Mouse (Mus musculus) CD4-positive, CD25-positive, alpha-beta regulatory T cell, adult 2 months (primary cell): Measurements from ENCODE around the gene Gse1.
A peak's percentile ranks its signal among the peaks of the same experiment; 100 is the strongest.
"Not testable (repeated sequence)": the region's sequence is repeated elsewhere in the genome, so short reads cannot be mapped to it uniquely, and the experiment has no call there.

Experiments
- DNase-seq: peaks from one replicate; pipeline ENCODE4 v3.0.0-alpha.2; 2012; ENCODE audit warnings: low read depth, low spot score

Gene Gse1

GRCm38 (mm10) chr8:120344166-120344565, 115.9 kb downstream of the Gse1 start:
- DNase-seq = no peak

- no peak for DNase-seq
Measured at GRCm38 (mm10) chr8:120344583-120344982, 116.3 kb downstream of the Gse1 start.

GRCm38 (mm10) chr8:120347734-120348341, 119.6 kb downstream of the Gse1 start:
- DNase-seq = no peak

DNA sequence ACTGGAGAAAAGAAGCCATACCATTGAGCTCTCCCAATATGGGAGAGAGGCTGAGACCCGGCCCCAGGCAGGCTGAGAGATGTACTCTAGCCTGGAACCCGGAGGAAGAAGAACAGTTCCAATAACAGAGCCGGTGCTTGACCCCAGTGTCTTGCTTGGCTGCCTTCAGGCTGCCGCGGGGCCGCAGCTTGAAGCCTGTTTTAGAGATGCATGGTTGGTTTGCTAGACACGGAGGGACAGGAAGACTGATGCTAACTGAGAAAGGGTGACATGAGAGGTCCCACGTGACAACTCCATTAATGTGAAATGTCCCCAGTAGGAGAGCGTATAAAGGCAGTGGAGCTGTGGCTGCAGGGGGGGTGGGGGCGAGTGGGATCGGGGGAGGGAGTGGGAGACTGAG, 120.7 kb downstream of the Gse1 start:
- DNase-seq = no peak

DNA sequence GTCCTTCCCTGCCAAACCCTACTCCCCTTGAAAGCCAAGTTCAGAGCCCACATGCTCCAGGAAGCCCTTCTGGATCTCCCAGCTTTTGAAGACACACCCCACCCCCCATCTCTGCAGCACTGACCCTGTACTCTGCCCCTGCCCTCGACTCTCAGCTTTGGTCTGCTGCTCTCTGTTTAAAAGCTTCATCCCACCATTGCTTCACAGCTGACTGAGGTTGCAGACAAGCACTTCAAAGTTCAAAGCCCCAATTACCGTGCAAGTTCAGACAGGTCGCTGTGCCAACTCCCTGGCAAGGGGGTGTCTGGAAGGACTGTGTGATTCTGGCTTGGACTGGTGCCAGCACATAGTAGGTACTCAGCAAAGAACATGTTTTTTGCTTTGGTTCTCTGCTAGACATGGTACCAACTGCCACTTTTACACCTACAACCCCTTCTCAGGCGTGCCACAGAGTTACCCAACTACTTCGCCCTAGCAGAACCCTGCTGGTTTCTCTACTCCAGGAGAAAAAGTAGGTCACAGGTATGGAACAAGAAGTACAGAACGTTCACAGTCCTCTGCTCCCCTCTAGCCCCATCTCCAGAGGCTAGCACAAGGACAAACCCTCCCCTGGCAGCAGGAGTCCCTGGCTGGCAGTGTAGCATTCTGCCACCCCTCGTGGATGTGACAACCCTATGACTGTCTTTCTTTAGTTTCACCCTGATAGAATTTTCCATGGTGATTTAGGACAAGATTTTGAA, 123.2 kb downstream of the Gse1 start:
- no peak for DNase-seq

DNA sequence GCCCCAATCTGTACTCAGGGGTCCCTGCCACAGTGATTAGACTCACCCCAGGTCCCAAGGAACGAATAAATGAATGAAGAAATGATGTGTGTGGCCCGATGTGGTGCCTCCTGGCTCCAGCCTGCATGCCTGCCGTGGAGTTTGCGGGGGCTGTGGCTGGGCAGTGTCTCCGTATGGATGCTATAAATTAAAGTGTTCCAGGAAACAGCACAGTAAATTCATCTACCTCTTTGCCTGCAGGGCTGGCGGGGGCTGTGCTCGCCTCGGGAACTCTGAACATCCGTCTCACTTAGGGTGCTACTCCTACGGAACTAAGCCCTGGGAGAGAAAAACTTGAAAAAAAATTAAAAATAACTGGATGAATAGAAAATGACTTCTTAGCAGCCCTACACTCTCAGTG, 123.8 kb downstream of the Gse1 start:
- no peak for DNase-seq

DNA sequence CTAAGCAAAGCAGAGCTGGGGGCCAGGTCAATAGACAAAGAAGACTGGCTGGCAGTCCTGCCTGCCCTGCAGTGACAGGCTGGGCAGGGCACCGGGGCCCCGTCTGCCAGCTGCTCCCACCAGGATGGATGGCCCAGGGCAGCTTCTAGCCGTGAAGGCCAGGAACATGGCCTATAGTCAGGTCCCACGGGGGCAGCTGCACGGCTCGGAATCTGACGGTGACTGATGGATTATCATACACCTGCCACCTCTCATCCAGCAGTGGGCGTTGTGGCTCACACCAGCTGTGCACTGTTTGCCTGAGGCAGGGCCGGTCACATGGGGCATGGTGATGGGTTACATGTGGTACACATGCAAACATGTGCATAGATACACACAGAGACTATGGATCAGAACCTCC, 127.8 kb downstream of the Gse1 start:
- no peak for DNase-seq

GRCm38 (mm10) chr8:120357504-120357903, 129.2 kb downstream of the Gse1 start:
- DNase-seq = no peak

- DNase-seq = no peak
Measured at GRCm38 (mm10) chr8:120361301-120361700, 133.0 kb downstream of the Gse1 start.

DNA sequence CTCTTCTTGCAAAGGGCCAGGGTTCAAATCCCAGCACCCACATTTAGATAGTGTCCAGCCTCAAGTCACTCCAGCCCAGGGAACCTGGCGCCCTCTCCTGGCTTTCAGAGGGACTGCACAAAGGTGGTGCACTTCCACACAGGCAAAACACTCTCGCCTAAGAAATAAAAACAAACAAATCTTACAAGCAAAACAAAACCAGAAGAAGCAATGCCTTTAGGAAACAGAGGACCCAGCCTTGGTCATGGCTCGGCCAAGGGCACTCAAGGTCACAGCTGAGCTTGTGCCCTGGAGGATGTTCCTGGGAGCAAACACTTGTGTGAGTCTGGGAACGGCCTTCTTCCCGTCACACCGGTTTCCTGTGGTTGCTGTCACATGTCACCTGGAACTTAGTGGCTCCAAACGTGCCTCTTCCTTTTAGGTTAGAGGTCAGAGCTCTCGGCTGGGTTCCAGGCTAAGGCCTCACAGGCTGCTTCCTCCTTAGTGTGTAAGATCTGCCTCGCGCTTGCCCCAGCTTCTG, 135.4 kb downstream of the Gse1 start:
- peak; percentile 55 for DNase-seq

DNA sequence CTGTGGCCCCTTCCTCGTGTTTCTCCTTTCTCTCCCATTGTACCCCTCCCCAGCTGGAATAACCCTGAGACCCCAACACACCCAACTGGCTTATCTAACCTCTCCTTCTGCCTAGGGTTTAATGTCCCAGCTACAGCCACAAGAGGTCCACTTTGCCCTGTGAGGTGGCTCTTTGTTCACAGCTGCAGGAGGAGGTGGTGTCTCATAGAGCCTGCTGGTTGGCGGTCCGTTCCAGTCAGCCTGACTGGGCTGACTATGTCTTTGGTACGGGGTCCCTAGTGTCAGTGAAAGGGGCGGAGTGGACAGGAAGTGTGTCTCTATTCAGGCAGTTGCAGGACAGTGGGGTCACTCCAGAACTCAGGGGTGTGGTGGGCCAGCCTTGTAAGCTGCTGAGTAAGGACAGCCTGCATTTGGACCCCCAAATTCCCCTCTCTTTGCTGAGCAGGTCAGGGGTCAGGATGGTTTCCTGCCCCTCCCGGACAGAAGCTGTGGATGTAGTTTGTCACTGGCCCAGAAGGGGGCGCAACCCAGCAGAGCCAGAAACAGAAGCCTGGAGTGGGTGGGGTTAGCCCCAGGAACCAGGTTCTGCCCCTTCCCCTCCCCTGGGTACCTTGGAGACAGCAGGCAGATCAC, 136.0 kb downstream of the Gse1 start:
- DNase-seq = peak; percentile 73

GRCm38 (mm10) chr8:120366840-120367239, 138.6 kb downstream of the Gse1 start:
- no peak for DNase-seq

- DNase-seq = not testable (repeated sequence)
Measured at GRCm38 (mm10) chr8:120368191-120368590, 139.9 kb downstream of the Gse1 start.

GRCm38 (mm10) chr8:120368814-120369649, 140.8 kb downstream of the Gse1 start:
- peak; percentile 90 for DNase-seq

DNA sequence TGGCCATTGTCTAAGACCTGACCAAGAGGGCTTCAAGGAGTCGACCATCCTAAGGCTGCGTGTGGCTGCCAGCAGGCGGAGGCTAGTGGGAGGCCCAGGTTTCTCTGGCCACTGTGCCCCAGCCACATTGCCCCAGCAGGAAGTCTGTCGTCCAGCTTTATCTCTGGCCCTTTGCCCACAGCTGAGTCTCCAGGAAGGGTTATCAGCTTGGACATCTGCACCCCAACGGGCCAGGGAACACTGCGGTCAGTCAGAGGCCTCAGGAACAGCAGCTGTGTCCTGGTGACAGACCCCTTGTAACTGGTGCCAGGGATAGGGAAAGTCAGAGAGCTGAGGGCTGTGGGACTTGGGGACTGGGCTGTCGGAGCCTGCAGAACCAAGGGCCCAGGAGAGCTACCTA, 141.7 kb downstream of the Gse1 start:
- no peak for DNase-seq

GRCm38 (mm10) chr8:120370461-120370860, 142.2 kb downstream of the Gse1 start:
- no peak for DNase-seq

GRCm38 (mm10) chr8:120371146-120371545, 142.9 kb downstream of the Gse1 start:
- no peak for DNase-seq

- no peak for DNase-seq
Measured at GRCm38 (mm10) chr8:120371725-120372457, 143.6 kb downstream of the Gse1 start.

- DNase-seq = no peak
Measured at GRCm38 (mm10) chr8:120372684-120373083, 144.4 kb downstream of the Gse1 start.

DNA sequence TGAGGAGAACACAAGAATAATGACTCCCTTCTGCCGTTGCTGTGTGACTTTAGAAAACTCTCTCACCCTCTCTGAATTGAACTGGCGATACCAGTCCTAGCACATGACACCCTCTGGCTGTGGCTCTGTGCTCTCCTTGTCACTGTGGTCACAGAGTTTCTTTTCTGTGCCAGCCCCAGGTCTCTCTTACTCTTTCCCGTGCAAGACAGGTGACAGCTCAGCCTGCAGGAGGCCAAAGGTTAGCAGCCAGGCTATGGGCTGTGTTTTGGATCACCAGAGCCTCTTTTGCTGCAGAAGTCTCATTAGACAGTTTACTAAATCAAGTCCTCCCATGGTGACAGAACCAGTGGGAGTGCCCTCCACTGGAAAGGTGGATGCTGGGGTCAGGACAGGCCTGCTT, 145.4 kb downstream of the Gse1 start:
- DNase-seq = no peak

- no peak for DNase-seq
Measured at GRCm38 (mm10) chr8:120374070-120374469, 145.8 kb downstream of the Gse1 start.
